Mouse (Mus musculus): ENCODE measurements around the gene Uggt2.
A peak's percentile ranks its signal among the peaks of the same experiment; 100 is the strongest.

The Uggt2 gene

GRCm38 (mm10) chr14:119098851-119099569 lies at the start of gene Uggt2:
Uggt2 (minus strand) TSS chr14:119099430.
- DNase-seq = peak; percentile 96

- peak; percentile 16 for DNase-seq
Observed at GRCm38 (mm10) chr14:119139381-119139950, 40.2 kb upstream of the Uggt2 start.

- peak; percentile 44 for DNase-seq
Observed at GRCm38 (mm10) chr14:119138786-119139100, 39.5 kb upstream of the Uggt2 start.

- peak; percentile 26 for DNase-seq
Observed at GRCm38 (mm10) chr14:119137906-119138785, 38.9 kb upstream of the Uggt2 start, which contains the start of gene Hs6st3. Hs6st3 (plus strand) TSS chr14:119138341.

GRCm38 (mm10) chr14:119137512-119137905 lies 38.3 kb upstream of the Uggt2 start:
- DNase-seq = peak; percentile 86

GRCm38 (mm10) chr14:119127330-119127729 lies 28.1 kb upstream of the Uggt2 start:
- DNase-seq = no peak

- no peak for DNase-seq
Observed at GRCm38 (mm10) chr14:119125840-119126239, 26.6 kb upstream of the Uggt2 start.

GRCm38 (mm10) chr14:119124061-119124460 lies 24.8 kb upstream of the Uggt2 start:
- no peak for DNase-seq

GRCm38 (mm10) chr14:119123582-119123981 lies 24.4 kb upstream of the Uggt2 start:
- DNase-seq = no peak

- DNase-seq = no peak
Observed at GRCm38 (mm10) chr14:119112558-119112957, 13.3 kb upstream of the Uggt2 start.

- DNase-seq = no peak
Observed at GRCm38 (mm10) chr14:119109776-119110218, 10.6 kb upstream of the Uggt2 start.

GRCm38 (mm10) chr14:119108776-119109301 lies 9.6 kb upstream of the Uggt2 start:
- no peak for DNase-seq

GRCm38 (mm10) chr14:119107591-119107990 lies 8.4 kb upstream of the Uggt2 start:
- peak; percentile 18 for DNase-seq

GRCm38 (mm10) chr14:119099570-119099891 lies 301 bp upstream of the Uggt2 start:
- no peak for DNase-seq

GRCm38 (mm10) chr14:119061811-119062210 lies 37.4 kb downstream of the Uggt2 start:
- DNase-seq = no peak

GRCm38 (mm10) chr14:119060682-119061081 lies 38.5 kb downstream of the Uggt2 start:
- no peak for DNase-seq

GRCm38 (mm10) chr14:119057014-119057413 lies 42.2 kb downstream of the Uggt2 start:
- DNase-seq = no peak

- no peak for DNase-seq
Observed at GRCm38 (mm10) chr14:119052969-119053368, 46.3 kb downstream of the Uggt2 start.

GRCm38 (mm10) chr14:119052361-119052760 lies 46.9 kb downstream of the Uggt2 start:
- DNase-seq = no peak

- no peak for DNase-seq
Observed at GRCm38 (mm10) chr14:119043765-119044164, 55.5 kb downstream of the Uggt2 start.

GRCm38 (mm10) chr14:119040253-119040652 lies 59.0 kb downstream of the Uggt2 start:
- DNase-seq = peak; percentile 22

GRCm38 (mm10) chr14:119037755-119038154 lies 61.5 kb downstream of the Uggt2 start:
- no peak for DNase-seq

- DNase-seq = no peak
Observed at GRCm38 (mm10) chr14:119037076-119037683, 62.0 kb downstream of the Uggt2 start.
